Mouse (Mus musculus) hindbrain, postnatal 0 days (tissue): ENCODE data around the gene Ccdc189. TPM values are rescaled to one million over a fixed set of nuclear protein-coding genes. Genes with fewer than 3 reads are reported as not detected.

Experiments
- ATAC-seq: fragments of 200-750 bp; cut with Nextera tagmentation; 2 replicates; pipeline ENCODE4 v1.8.0; 2017; ENCODE audit warnings: mild to moderate bottlenecking, moderate TSS enrichment, moderate library complexity
- DNase-seq: peaks from one replicate; pipeline ENCODE4 v3.0.0-alpha.2; 2015; ENCODE audit warnings: low spot score
- H3K27ac ChIP-seq: fragments of 300-500 bp; sonication (generic); 2 replicates; pipeline ENCODE4 v1.5.1; 2014; ENCODE audit warnings: mild to moderate bottlenecking
- H3K27me3 ChIP-seq: fragments of 300-500 bp; sonication (generic); 2 replicates; pipeline ENCODE4 v1.6.1; 2014; ENCODE audit warnings: low read length, mixed read lengths; ENCODE audit not compliant: insufficient read depth
- H3K36me3 ChIP-seq: fragments of 300-500 bp; sonication (generic); 2 replicates; pipeline ENCODE4 v1.6.1; 2014; ENCODE audit warnings: low read length, mixed read lengths; ENCODE audit not compliant: insufficient read depth
- H3K4me1 ChIP-seq: fragments of 300-500 bp; sonication (generic); 2 replicates; pipeline ENCODE4 v1.6.1; 2014; ENCODE audit warnings: antibody characterized with exemption, low read length, mixed read lengths; ENCODE audit not compliant: insufficient read depth
- H3K4me2 ChIP-seq: fragments of 300-500 bp; sonication (generic); 2 replicates; pipeline ENCODE4 v1.6.1; 2014; ENCODE audit warnings: low read depth, mild to moderate bottlenecking, low read length, moderate library complexity, mixed read lengths
- H3K4me3 ChIP-seq: fragments of 300-500 bp; sonication (generic); 2 replicates; pipeline ENCODE4 v1.5.1; 2014; ENCODE audit warnings: low read length
- H3K9ac ChIP-seq: fragments of 300-500 bp; sonication (generic); replicated peaks from 2 replicates; pipeline ENCODE4 v1.6.1; 2014; ENCODE audit warnings: mild to moderate bottlenecking, low read length, moderate library complexity, mixed read lengths
- H3K9me3 ChIP-seq: fragments of 300-500 bp; sonication (generic); 2 replicates; pipeline ENCODE4 v1.6.1; 2016; ENCODE audit warnings: low read length, mixed read lengths
- CTCF ChIP-seq: IDR thresholded peaks from 2 replicates; pipeline ENCODE4 v1.5.1; 2016; ENCODE audit warnings: antibody characterized with exemption, control low read depth, low read depth
- WGBS: fragments of 180-500 bp; shearing (Covaris S2); extraction: QIAGEN DNeasy Blood & Tissue Kit; methylation state at CpG from one replicate; pipeline ENCODE4 v1.1.7; 2014; 5-methylcytosine and 5-hydroxymethylcytosine counted together
- polyA plus RNA-seq: library from polyadenylated mRNA; unstranded; fragments of >200 nt; fragmentation: Nextera tagmentation; extraction: Ambion mirVana; gene quantifications from 2 replicates; pipeline ENCODE4 v1.2.1, GENCODE M21; 2015
- total RNA-seq: library from RNA; depleted of rRNA; stranded (reverse); fragments of >200 nt; gene quantifications from 2 replicates; pipeline ENCODE4 v1.2.3, GENCODE M21; 2014

The Ccdc189 gene
- total and polyA plus RNA-seq, 2 experiments from 2014 or later, result 9.2 to 10.9 TPM

DNA sequence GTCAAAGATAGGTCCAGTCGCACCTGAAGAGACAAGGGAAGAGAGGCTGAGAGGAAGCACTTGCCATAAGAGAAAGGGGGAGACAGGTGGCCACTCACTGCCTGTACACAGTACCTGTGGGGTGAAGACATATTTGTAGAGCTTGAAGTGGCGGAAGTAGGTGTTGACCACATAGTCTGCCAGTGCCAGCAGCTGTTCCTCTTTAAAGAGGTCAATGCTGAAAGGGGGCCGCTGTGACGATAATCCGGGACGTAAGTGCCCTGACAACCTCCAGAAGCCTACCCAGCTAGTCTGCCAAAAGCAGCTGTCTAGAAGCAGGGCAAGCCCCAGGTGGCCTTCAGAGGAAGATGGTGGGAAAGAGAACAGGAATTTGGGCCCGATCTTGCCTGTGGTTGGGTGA, 3.4 kb downstream of the Ccdc189 start:
- TF ChIP-seq CTCF, result no peak
- no peak overlapping the region for H3K9ac ChIP-seq
- H3K4me1 ChIP-seq, result no peaks in the 10 kb centered on the region; the same call in 1 of the 2 replicates
- H3K4me3 ChIP-seq, result no peak overlapping the region
- no peaks in the 10 kb centered on the region for H3K9me3 ChIP-seq
- WGBS, result 84% methylated on average over 7 of the region's 7 CpGs
- peaks cover 38% of the 10 kb centered on the region for H3K36me3 ChIP-seq
- H3K4me2 ChIP-seq, result no peak overlapping the region
- no peak for DNase-seq
- no peak overlapping the region for H3K27ac ChIP-seq
- H3K27me3 ChIP-seq, result no peaks in the 10 kb centered on the region
- ATAC-seq, result no peak

DNA sequence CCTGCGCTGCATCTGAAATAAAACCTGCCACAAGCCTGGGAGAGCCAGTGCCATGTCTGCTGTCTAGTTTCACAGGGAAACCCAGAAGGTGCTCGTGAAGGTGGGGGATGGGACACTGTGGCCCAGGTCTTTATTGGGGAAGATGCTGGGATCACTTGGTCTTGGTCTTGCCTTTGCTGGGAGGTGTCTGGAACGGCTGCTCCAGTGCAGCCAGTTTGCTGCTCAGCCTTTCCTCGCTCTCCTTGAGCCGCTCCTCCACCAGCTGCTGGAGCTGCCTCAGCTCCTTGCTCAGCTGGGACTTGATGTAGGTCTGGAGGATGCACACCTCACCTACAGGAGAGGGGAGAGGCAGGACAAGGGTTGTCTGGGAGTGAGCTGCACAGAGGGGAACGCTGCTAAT, 5.1 kb downstream of the Ccdc189 start:
- Histone ChIP-seq H3K36me3 (peaks cover 48% of the 10 kb centered on the region), H3K4me2 (no peak overlapping the region), H3K27me3 (no peaks in the 10 kb centered on the region), H3K27ac (no peak overlapping the region), H3K4me3 (no peak overlapping the region), H3K4me1 (no peaks in the 10 kb centered on the region), H3K9me3 (no peaks in the 10 kb centered on the region), H3K9ac (no peak overlapping the region)
- TF ChIP-seq CTCF, result no peak
- ATAC-seq (no peak), DNase-seq (no peak)
- WGBS, result 93% methylated on average over 6 of the region's 6 CpGs

DNA sequence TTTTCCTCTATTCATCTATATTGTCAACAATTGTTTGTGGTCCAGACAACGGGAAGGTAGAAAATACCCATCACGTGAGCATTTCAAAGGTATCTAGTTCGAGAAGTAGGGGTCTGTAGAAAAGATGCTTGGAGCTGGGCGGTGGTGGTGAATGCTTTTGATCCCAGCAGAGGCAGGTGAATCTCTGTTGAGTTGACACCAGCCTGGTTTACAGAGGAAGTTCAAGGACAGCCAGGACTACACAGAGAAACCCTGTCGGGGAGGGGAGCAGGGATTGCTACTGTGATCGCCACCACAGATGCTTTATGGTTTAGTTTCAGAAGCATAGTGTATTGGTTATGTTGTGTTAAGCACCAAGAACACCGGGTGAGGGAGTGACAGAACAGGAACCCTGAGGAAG, 14.3 kb downstream of the Ccdc189 start:
- 25% methylated on average over 7 of the region's 7 CpGs for WGBS
- peak overlapping the region; percentile 62 for H3K9ac ChIP-seq
- peak overlapping the region; percentile 74 for H3K4me2 ChIP-seq
- no peak for TF ChIP-seq CTCF
- H3K27me3 ChIP-seq, result no peaks in the 10 kb centered on the region
- H3K27ac ChIP-seq, result peak overlapping the region; percentile 81; the same call in 1 of the 2 replicates
- H3K4me3 ChIP-seq, result peak overlapping the region; percentile 54
- ATAC-seq (no peak), DNase-seq (no peak)
- H3K36me3 ChIP-seq, result peaks cover 15% of the 10 kb centered on the region; the same call in 1 of the 2 replicates
- H3K4me1 ChIP-seq, result peaks cover 13% of the 10 kb centered on the region
- no peaks in the 10 kb centered on the region for H3K9me3 ChIP-seq

DNA sequence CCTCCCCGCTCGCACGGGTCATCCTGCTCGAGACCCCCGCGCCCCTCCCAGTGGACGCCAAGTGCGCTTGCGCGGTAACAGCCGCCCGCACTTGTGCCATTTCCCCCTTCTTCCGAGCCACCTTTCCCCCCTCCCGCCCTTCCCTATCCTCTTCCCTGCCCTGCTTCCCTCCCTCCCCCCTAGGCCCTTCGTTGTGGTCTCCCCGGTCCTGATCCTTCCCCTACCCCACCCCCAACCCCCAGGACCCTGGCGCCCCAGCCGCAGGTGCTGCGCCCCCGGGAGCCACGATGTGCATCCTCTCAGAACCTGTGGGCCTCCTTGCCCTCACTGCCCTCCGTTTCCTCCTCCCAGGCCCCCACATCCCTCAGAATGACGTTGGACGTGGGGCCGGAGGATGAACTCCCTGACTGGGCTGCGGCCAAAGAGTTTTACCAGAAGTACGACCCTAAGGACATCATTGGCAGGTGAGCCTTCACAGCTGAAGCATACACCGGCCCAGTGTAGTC, 14.8 kb downstream of the Ccdc189 start:
- H3K4me2 ChIP-seq, result peak overlapping the region; percentile 74
- H3K4me1 ChIP-seq, result peaks cover 13% of the 10 kb centered on the region
- no peak for TF ChIP-seq CTCF
- no peak for ATAC-seq
- H3K9me3 ChIP-seq, result no peaks in the 10 kb centered on the region
- peak overlapping the region; percentile 81 for H3K27ac ChIP-seq
- H3K4me3 ChIP-seq, result peak overlapping the region; percentile 54
- peak overlapping the region; percentile 62 for H3K9ac ChIP-seq
- peaks cover 15% of the 10 kb centered on the region; the same call in 1 of the 2 replicates for H3K36me3 ChIP-seq
- no peak for DNase-seq
- WGBS, result under 1% methylated on average over 28 of the region's 28 CpGs
- H3K27me3 ChIP-seq, result no peaks in the 10 kb centered on the region

DNA sequence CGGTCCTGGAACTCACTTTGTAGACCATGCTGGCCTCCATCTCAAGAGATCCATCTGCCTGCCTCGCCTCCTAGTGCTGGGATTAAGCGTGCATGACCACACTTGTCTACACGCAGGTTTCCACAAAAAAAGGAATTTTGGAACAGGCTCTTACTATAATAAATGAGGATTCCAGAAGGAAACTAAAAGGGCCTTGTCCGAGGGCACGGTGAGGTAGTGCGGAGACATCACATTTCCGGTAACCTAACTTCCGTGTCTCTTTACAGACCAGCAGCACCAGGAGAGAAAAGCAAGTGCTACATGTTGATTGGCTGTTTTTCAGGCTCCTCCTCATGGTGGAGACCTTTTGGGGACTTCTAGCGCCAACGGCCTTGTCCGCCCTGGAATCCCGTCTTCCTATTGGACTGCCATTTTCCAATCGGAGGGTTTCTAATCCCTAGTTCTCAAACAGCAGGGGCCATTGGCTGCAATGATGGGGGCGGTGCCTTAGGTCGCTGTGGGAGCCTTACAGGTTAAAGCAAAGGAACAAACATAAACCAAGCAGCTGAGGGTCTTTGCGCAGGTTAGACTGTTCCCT, 15.4 kb downstream of the Ccdc189 start, which contains the start of gene Phkg2:
Gene Phkg2, plus strand, starts transcription at position 446 of the 577 bp plus-strand sequence.
- Histone ChIP-seq H3K36me3 (peaks cover 10% of the 10 kb centered on the region; the same call in 1 of the 2 replicates), H3K27ac (peak within 1 kb of the TSS; percentile 81), H3K4me3 (peak within 1 kb of the TSS; percentile 54), H3K4me1 (peaks cover 13% of the 10 kb centered on the region), H3K4me2 (peak within 1 kb of the TSS; percentile 74), H3K9me3 (no peaks in the 10 kb centered on the region), H3K27me3 (no peaks in the 10 kb centered on the region), H3K9ac (peak within 1 kb of the TSS; percentile 62)
- peak; percentile 16; the same call in 1 of the 2 replicates for TF ChIP-seq CTCF
- WGBS, result under 1% methylated on average over 17 of the region's 17 CpGs
- ATAC-seq (peak; percentile 99), DNase-seq (peak; percentile 98)

DNA sequence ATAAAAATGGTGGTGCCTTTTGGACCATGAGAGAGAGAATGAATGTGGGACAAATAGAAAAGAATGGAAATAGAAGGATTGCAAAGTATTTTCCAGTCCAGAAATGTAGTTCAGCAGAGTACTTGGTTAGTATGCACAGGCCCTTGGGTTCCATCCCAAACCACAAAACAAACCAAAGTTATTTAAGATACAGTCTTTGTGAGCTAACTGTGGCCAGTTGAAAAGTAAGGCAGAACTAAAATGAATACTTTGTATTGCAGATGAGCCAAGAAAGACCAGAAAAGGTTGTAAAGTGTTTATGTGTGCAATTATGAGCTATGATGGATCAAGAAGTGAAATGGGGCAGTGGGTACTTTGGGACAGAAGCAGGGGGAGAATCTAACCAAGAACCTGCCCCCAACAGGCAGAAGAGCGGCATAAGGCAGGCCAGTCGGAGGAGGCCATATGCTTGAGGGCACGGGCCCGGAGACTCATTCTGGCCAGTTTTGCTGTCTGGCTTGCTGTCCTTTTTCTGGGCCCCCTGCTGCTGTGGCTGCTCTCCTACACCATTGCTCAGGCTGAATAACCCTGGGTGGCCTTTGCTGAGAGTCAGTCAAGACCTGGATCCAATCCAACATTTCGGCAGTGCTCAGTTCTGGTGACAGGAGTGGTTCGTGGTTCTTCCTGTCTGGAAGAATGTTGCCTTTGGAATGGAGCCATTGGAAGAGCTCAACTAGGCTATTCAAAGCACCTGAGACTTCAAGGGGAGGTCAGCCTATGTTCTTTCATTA, 23.8 kb downstream of the Ccdc189 start:
- H3K36me3 ChIP-seq, result peaks cover 17% of the 10 kb centered on the region
- no peak overlapping the region for H3K4me3 ChIP-seq
- H3K4me2 ChIP-seq, result no peak overlapping the region
- peak; percentile 21; the same call in 1 of the 2 replicates for TF ChIP-seq CTCF
- DNase-seq, result peak; percentile 58
- H3K4me1 ChIP-seq, result no peaks in the 10 kb centered on the region
- H3K27ac ChIP-seq, result no peak overlapping the region
- no peaks in the 10 kb centered on the region for H3K9me3 ChIP-seq
- no peak overlapping the region for H3K9ac ChIP-seq
- ATAC-seq, result no peak
- H3K27me3 ChIP-seq, result no peaks in the 10 kb centered on the region
- WGBS, result 46% methylated on average over 6 of the region's 6 CpGs
